Mouse (Mus musculus) midbrain, postnatal 0 days (tissue): ENCODE measurements around the gene Svbp. TPM values are rescaled to one million over a fixed set of nuclear protein-coding genes. Genes with fewer than 3 reads are reported as not detected.

Experiments used
- ATAC-seq: fragments of 200-750 bp; cut with Nextera tagmentation; 2 replicates; pipeline ENCODE4 v1.8.0; 2017; ENCODE audit warnings: moderate number of reproducible peaks, mild to moderate bottlenecking, moderate TSS enrichment, moderate library complexity; ENCODE audit not compliant: low FRiP score
- DNase-seq: peaks from one replicate; pipeline ENCODE4 v3.0.0-alpha.2; 2015; ENCODE audit warnings: low spot score
- H3K27ac ChIP-seq: fragments of 300-500 bp; sonication (generic); 2 replicates; pipeline ENCODE4 v1.5.1; 2014; ENCODE audit warnings: low read depth, mild to moderate bottlenecking, low read length, mixed read lengths
- H3K27me3 ChIP-seq: fragments of 300-500 bp; sonication (generic); 2 replicates; pipeline ENCODE4 v1.6.1; 2014; ENCODE audit warnings: low read length, control low read depth, mixed read lengths; ENCODE audit not compliant: insufficient read depth
- H3K36me3 ChIP-seq: fragments of 300-500 bp; sonication (generic); 2 replicates; pipeline ENCODE4 v1.6.1; 2014; ENCODE audit warnings: low read length, control low read depth, mixed read lengths; ENCODE audit not compliant: insufficient read depth
- H3K4me1 ChIP-seq: fragments of 300-500 bp; sonication (generic); 2 replicates; pipeline ENCODE4 v1.6.1; 2014; ENCODE audit warnings: mild to moderate bottlenecking, control low read depth, antibody characterized with exemption, low read length, mixed read lengths; ENCODE audit not compliant: insufficient read depth
- H3K4me2 ChIP-seq: fragments of 300-500 bp; sonication (generic); 2 replicates; pipeline ENCODE4 v1.6.1; 2014; ENCODE audit warnings: low read depth, mild to moderate bottlenecking, low read length, mixed read lengths; ENCODE audit not compliant: poor library complexity, severe bottlenecking
- H3K4me3 ChIP-seq: fragments of 300-500 bp; sonication (generic); 2 replicates; pipeline ENCODE4 v1.5.1; 2014; ENCODE audit warnings: low read depth, mild to moderate bottlenecking, low read length, moderate library complexity
- H3K9ac ChIP-seq: fragments of 300-500 bp; sonication (generic); replicated peaks from 2 replicates; pipeline ENCODE4 v1.6.1; 2014; ENCODE audit warnings: mild to moderate bottlenecking, low read length, moderate library complexity, mixed read lengths; ENCODE audit not compliant: poor library complexity, severe bottlenecking
- H3K9me3 ChIP-seq: fragments of 300-500 bp; sonication (generic); 2 replicates; pipeline ENCODE4 v1.6.1; 2016; ENCODE audit warnings: low read length, control low read depth
- CTCF ChIP-seq: IDR thresholded peaks from 2 replicates; pipeline ENCODE4 v1.5.1; 2016; ENCODE audit warnings: antibody characterized with exemption, mild to moderate bottlenecking
- WGBS: fragments of 180-500 bp; shearing (Covaris S2); extraction: QIAGEN DNeasy Blood & Tissue Kit; methylation state at CpG from one replicate; pipeline ENCODE4 v1.1.7; 2014; 5-methylcytosine and 5-hydroxymethylcytosine counted together
- polyA plus RNA-seq: library from polyadenylated mRNA; unstranded; fragments of >200 nt; fragmentation: Nextera tagmentation; extraction: Ambion mirVana; gene quantifications from 2 replicates; pipeline ENCODE4 v1.2.1, GENCODE M21; 2015
- total RNA-seq: library from RNA; depleted of rRNA; stranded (reverse); fragments of >200 nt; gene quantifications from 2 replicates; pipeline ENCODE4 v1.2.3, GENCODE M21; 2014

The Svbp gene
- total and polyA plus RNA-seq, 2 experiments from 2014 or later = 66.3 to 196 TPM

GRCm38 (mm10) chr4:119234348-119234747 is 39.2 kb downstream of the Svbp start:
- DNase-seq (no peak), ATAC-seq (no peak)
- H3K36me3 ChIP-seq = peaks cover 13% of the 10 kb centered on the region
- 89% methylated on average over 3 of the region's 3 CpGs for WGBS
- H3K4me3 ChIP-seq = peak overlapping the region; percentile 91
- H3K9me3 ChIP-seq = no peaks in the 10 kb centered on the region
- H3K4me1 ChIP-seq = peaks cover 8% of the 10 kb centered on the region; the same call in 1 of the 2 replicates
- no peaks in the 10 kb centered on the region for H3K27me3 ChIP-seq
- H3K9ac ChIP-seq = no peak overlapping the region
- peak overlapping the region; percentile 86 for H3K4me2 ChIP-seq
- TF ChIP-seq CTCF = 0 out of 2 replicates have a peak, but pooled peaks have one; percentile 7
- H3K27ac ChIP-seq = no peak overlapping the region

GRCm38 (mm10) chr4:119238661-119239060 is 43.6 kb downstream of the Svbp start:
- no peak overlapping the region for H3K4me3 ChIP-seq
- no peak overlapping the region for H3K4me2 ChIP-seq
- no peaks in the 10 kb centered on the region for H3K27me3 ChIP-seq
- H3K4me1 ChIP-seq = peaks cover 8% of the 10 kb centered on the region; the same call in 1 of the 2 replicates
- H3K9me3 ChIP-seq = no peaks in the 10 kb centered on the region
- ATAC-seq (no peak), DNase-seq (no peak)
- no peak overlapping the region for H3K9ac ChIP-seq
- H3K27ac ChIP-seq = no peak overlapping the region
- 80% methylated on average over 3 of the region's 3 CpGs for WGBS
- peaks cover 36% of the 10 kb centered on the region for H3K36me3 ChIP-seq
- no peak for TF ChIP-seq CTCF

GRCm38 (mm10) chr4:119239181-119239682 is 44.1 kb downstream of the Svbp start:
- peaks cover 4% of the 10 kb centered on the region; the same call in 1 of the 2 replicates for H3K4me1 ChIP-seq
- peaks cover 36% of the 10 kb centered on the region for H3K36me3 ChIP-seq
- H3K4me3 ChIP-seq = no peak overlapping the region
- no peak overlapping the region for H3K4me2 ChIP-seq
- no peak overlapping the region; the same call in 1 of the 2 replicates for H3K9ac ChIP-seq
- TF ChIP-seq CTCF = peak; percentile 95
- ATAC-seq (peak; percentile 62), DNase-seq (peak; percentile 88)
- 37% methylated on average over 12 of the region's 12 CpGs for WGBS
- H3K27ac ChIP-seq = peak overlapping the region; percentile 64; the same call in 1 of the 2 replicates
- H3K9me3 ChIP-seq = no peaks in the 10 kb centered on the region
- H3K27me3 ChIP-seq = no peaks in the 10 kb centered on the region

DNA sequence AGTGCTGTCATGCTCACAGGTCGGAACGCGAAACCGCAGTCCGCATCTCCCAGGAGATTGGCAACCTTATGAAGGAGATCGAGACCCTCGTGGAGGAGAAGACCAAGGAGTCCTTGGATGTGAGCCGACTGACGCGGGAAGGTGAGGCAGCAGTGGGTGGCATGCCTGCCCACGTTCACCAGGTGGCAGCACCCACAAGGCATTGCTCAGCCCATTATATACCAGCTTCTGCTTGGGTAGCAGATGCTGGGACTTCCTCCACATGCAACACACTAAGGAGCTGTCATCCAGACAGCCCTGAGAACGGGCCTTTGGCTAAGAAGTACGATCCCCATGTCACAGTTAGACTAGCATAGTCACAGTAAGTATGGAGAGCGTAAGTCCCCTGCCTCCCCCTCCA is 46.6 kb downstream of the Svbp start:
- no peaks in the 10 kb centered on the region for H3K9me3 ChIP-seq
- H3K27me3 ChIP-seq = no peaks in the 10 kb centered on the region
- TF ChIP-seq CTCF = peak; percentile 69
- H3K4me2 ChIP-seq = no peak overlapping the region
- 88% methylated on average over 14 of the region's 14 CpGs for WGBS
- peak; percentile 44 for DNase-seq
- peaks cover 42% of the 10 kb centered on the region for H3K36me3 ChIP-seq
- H3K9ac ChIP-seq = no peak overlapping the region
- H3K27ac ChIP-seq = no peak overlapping the region
- H3K4me3 ChIP-seq = no peak overlapping the region
- ATAC-seq = no peak
- no peaks in the 10 kb centered on the region for H3K4me1 ChIP-seq

- no peak for TF ChIP-seq CTCF
- DNase-seq (no peak), ATAC-seq (no peak)
- Histone ChIP-seq H3K4me3 (no peak overlapping the region), H3K4me1 (no peaks in the 10 kb centered on the region), H3K9ac (no peak overlapping the region), H3K4me2 (no peak overlapping the region), H3K27ac (no peak overlapping the region), H3K36me3 (peaks cover 45% of the 10 kb centered on the region), H3K9me3 (no peaks in the 10 kb centered on the region), H3K27me3 (no peaks in the 10 kb centered on the region)
- 92% methylated on average over 12 of the region's 12 CpGs for WGBS
Observed at GRCm38 (mm10) chr4:119242571-119242970, 47.5 kb downstream of the Svbp start.

DNA sequence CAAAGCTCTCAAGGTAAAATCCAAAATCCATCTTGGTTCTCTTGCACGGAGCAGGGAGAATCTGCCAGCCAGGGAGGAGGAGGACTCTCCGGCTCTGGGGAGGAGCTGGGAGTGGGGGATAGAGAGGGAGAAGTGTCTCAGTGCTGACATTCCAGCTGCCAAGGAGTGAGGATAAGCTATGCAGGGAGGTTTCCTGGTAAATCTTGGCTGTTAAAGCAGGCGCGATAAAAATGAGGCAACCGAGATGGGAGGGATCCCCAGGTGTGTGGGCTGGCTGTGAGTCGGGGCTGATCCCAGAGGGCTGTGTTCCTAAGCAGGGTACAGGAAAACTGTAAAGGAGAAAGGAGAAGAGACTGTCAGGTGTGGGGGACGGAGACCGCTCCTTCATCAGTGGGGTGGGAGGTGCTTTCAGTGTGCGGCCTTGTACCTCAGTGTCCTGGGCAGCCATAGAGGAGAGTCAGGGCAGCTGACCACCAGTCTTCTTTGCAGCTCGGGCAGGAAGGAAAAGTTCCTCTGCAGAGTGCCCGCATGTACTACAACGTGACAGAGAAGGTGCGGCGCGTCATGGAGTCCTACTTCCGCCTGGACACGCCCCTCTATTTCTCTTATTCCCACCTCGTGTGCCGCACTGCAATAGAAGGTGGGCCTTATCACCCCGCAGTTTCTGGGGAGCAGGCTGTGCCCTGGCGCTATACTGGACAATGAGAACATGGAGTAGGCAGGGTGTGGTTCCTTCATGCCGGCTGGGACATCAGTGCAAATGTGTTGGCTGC is 49.5 kb downstream of the Svbp start:
- no peak for ATAC-seq
- no peak for DNase-seq
- Histone ChIP-seq H3K9me3 (no peaks in the 10 kb centered on the region), H3K36me3 (peaks cover 40% of the 10 kb centered on the region), H3K27ac (no peak overlapping the region), H3K4me3 (no peak overlapping the region), H3K9ac (no peak overlapping the region), H3K4me2 (no peak overlapping the region), H3K27me3 (no peaks in the 10 kb centered on the region), H3K4me1 (no peaks in the 10 kb centered on the region)
- 82% methylated on average over 22 of the region's 22 CpGs for WGBS
- TF ChIP-seq CTCF = no peak
